Mouse (Mus musculus) layer of hippocampus, adult 2 months (tissue): ENCODE measurements around the gene Dll3. TPM values are rescaled to one million over a fixed set of nuclear protein-coding genes. Genes with fewer than 3 reads are reported as not detected.

Experiments used
- DNase-seq, 2 experiments: peaks; one replicate each; pipeline ENCODE4 v3.0.0; 2022; ENCODE audit warnings: low spot score in 2 of 2
- H3K27ac ChIP-seq: fragments of 200-600 bp; 2 replicates; pipeline ENCODE4 v1.8.1; 2022
- H3K4me3 ChIP-seq: fragments of 200-600 bp; 2 replicates; pipeline ENCODE4 v1.8.1; 2022; ENCODE audit warnings: mild to moderate bottlenecking
- CTCF ChIP-seq: fragments of 200-600 bp; conservative IDR thresholded peaks from 2 replicates; pipeline ENCODE4 v1.8.1; 2022; ENCODE audit warnings: antibody characterized with exemption, mild to moderate bottlenecking, moderate library complexity
- total RNA-seq, 2 experiments: library from RNA; stranded (reverse); gene quantifications; 2 replicates each; pipeline ENCODE4 v1.2.3; 2021

The Dll3 gene
- total RNA-seq, 2 experiments from 2014 or later = 1.8 to 1.9 TPM

DNA sequence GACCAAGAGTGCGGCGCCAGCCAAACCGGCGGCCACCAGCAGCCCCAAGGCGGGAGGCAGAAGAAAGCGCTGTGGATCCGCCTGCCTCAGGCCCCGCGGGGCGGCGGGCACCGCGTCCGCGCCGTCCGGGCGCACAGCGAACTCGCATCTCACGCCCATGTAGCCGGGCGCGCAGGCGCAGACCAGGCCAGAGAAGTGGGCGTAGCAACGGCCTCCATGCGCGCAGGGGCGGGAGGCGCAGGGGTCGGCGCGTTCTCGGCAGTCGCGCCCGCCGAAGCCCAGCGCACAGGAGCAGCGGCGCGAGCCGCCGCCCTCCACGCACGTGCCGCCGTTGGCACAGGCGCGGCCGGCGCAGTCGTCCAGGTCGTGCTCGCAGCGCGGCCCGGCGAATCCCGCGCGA, 7.6 kb downstream of the Dll3 start:
- peak; percentile 58 to 73 for DNase-seq
- no peak for TF ChIP-seq CTCF
- peak overlapping the region; percentile 39; the same call in 1 of the 2 replicates for H3K27ac ChIP-seq
- H3K4me3 ChIP-seq = peak overlapping the region; percentile 55

DNA sequence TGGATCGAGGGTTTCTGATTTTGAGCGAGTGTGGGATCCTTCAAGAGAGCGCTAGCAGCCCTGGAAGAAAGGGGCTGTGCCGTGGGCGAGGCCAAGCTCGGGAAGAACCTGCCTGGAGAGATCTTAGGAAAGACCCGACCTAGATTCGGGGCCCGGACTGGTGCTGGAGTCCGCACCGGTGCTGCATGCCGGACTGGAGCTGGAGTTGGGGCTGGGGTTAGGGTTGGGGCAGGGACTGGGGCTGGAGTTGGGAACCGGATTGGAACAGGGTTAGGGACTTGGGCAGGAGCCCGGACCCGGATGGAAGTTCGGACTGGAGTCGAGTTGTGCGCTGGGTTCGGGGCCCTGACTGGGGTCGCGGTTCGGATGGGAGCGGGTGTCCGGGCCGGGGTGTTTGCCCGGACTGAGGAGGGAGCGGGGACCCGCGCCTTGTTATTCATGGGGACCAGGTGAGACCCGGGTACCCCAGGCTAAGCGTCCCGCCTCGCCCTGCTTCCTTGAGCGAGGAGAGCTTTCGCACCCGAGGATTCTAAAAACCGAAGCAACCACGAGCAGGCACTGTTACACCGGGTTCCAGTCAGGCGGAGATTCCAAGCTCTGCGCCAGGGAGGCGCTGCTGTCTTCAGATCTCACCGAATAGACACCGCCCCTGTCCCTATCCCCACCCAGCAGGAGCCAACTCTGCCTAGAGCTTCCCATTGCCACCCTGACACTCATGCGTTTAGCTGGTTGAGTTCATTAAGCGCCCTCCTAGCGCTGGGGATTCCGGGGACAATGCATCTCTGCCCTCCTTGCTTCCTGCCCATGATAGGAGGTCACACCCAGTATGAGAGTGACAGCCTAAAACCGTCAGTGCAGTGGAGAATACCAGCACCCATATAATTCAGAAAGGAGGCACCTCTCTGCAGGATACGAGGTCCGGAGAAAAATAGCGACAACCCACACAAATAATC, 11.1 kb downstream of the Dll3 start, which contains the start of gene Selenov:
Gene Selenov (minus strand): TSS at position 549 of the 953 bp plus-strand sequence.
- Histone ChIP-seq H3K27ac (no peak within 1 kb of the TSS), H3K4me3 (peak within 1 kb of the TSS; percentile 20; the same call in 1 of the 2 replicates)
- DNase-seq = peak; percentile 38 to 41
- TF ChIP-seq CTCF = peak; percentile 60

DNA sequence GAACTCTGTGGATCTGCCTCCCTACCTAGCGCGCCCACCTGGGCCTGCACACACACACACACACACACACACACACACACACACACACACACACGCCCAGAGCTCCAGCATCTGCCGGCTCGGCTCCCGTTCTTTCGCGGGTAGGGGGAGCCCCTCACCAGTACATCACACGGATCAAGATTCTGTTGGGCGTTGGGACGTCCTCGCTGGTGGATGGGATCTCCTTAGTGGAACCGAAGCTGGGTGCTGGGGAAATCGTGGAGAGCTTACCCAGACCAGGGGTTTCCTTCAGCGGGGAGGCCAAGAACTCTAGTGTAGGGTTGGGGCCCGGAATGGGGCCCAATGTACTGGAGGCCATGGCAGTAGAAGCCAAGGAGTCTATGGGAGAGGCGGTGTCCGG, 11.9 kb downstream of the Dll3 start:
- Histone ChIP-seq H3K27ac (no peak overlapping the region), H3K4me3 (no peak overlapping the region)
- no peak for TF ChIP-seq CTCF
- DNase-seq = no peak

DNA sequence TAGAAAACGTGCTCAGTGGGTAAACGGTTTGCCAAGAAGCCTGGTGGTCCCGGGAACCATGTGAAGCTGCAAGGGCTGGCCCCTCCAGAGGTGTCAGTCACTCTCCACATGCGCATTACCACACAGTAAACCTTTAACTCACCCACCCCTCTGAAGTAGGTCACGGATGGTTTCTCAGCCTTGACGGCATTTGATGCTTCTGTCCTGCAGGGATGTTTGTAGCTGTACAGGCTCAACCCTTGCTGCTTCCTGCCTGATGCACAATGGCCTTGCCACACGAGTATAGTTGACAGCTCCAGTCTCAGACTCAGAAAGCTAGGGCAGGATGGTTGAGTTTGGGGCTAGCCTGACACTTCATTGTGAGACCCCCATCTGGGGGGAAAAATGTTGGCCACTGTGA, 21.4 kb downstream of the Dll3 start:
- no peak overlapping the region for H3K27ac ChIP-seq
- peak in 1 of 2 experiments; percentile 2 for DNase-seq
- no peak for TF ChIP-seq CTCF
- H3K4me3 ChIP-seq = no peak overlapping the region

DNA sequence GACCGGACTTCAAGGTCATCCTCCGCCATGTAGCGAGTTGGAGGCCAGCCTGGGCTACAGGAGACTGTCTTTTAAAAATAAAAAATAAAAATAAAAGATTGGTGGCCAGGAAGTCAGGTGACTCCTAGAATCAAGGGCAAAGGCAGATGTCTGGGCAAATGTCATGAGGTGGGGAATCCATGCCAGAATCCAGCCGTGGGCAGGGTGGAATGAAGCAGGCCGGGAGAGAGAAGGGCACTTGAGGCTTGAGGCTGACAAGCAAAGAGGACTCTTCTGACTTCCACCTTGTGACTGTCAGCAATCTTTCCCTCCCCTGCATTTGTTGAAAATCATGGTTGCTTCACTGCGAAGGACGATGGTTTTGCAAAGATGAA, 23.8 kb downstream of the Dll3 start:
- Histone ChIP-seq H3K27ac (peak overlapping the region; percentile 95), H3K4me3 (peak overlapping the region; percentile 92)
- no peak for TF ChIP-seq CTCF
- DNase-seq = no peak

GRCm38 (mm10) chr7:28277615-28278278, 24.3 kb downstream of the Dll3 start, which contains the start of gene Eid2b:
Gene Eid2b (plus strand): TSS chr7:28277739.
- Histone ChIP-seq H3K4me3 (peak within 1 kb of the TSS; percentile 92), H3K27ac (peak within 1 kb of the TSS; percentile 95)
- peak; percentile 94 to 97 for DNase-seq
- TF ChIP-seq CTCF = peak; percentile 95

DNA sequence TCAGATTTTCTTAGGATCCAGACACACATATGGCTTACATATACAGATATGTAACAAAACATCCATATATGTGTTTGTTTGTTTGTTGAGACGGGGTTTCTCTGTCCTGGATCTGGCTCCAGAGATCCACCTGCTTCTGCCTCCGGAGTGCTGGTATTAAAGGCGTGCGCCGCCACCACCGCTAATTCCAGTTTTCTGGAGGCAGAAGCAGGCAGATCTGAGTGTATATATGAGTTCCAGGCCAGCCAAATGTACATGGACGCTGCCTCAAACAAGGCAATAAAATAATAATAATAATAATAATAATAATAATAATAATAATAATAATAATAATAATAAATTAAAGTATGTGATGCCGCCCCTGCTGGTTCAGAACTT, 24.8 kb downstream of the Dll3 start:
- no peak for DNase-seq
- H3K4me3 ChIP-seq = no peak overlapping the region
- no peak overlapping the region for H3K27ac ChIP-seq
- TF ChIP-seq CTCF = no peak

- Histone ChIP-seq H3K27ac (no peak overlapping the region), H3K4me3 (no peak overlapping the region)
- TF ChIP-seq CTCF = peak; percentile 61
These were observed 30.3 kb downstream of the Dll3 start for GRCm38 (mm10) chr7:28271761-28272160.

DNA sequence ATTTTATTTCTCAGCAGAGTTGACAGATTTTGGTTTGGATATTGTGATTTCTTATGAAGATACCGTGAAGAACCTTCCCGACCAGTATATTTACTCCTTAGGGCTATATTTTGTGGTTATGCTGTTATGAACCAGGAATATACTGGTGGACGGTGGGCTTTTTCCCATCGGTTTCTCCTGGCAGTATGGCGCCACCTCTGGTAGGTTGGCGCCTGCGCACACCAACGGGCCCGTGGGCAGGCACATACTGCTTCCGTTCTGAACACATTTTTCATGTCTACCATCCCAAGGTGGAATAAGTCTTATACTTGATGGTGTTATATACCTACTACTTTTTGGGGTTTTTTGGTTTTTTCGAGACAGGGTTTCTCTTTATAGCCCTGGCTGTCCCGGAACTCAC, 32.7 kb downstream of the Dll3 start:
- Histone ChIP-seq H3K4me3 (no peak overlapping the region), H3K27ac (no peak overlapping the region)
- peak; percentile 47 for TF ChIP-seq CTCF
- DNase-seq = no peak

More at GRCm38 (mm10) chr7:28271761-28272160, 30.3 kb downstream of the Dll3 start:
- DNase-seq = no peak

GRCm38 (mm10) chr7:28268576-28268975, 33.5 kb downstream of the Dll3 start:
- DNase-seq = no peak
- Histone ChIP-seq H3K4me3 (peak overlapping the region; percentile 88), H3K27ac (peak overlapping the region; percentile 92)
- TF ChIP-seq CTCF = no peak

- DNase-seq = peak in 1 of 2 experiments; percentile 51
- TF ChIP-seq CTCF = no peak
- Histone ChIP-seq H3K27ac (peak overlapping the region; percentile 92), H3K4me3 (peak overlapping the region; percentile 88)
These were observed 34.0 kb downstream of the Dll3 start for GRCm38 (mm10) chr7:28268042-28268531.

- DNase-seq = peak; percentile 91 to 92
These were observed 34.7 kb downstream of the Dll3 start, which contains the start of gene Eid2 for GRCm38 (mm10) chr7:28267129-28268041. Gene Eid2 (plus strand): TSS chr7:28267881.

More at GRCm38 (mm10) chr7:28267129-28268041, 34.7 kb downstream of the Dll3 start, which contains the start of gene Eid2:
- H3K27ac ChIP-seq = peak within 1 kb of the TSS; percentile 92
- peak; percentile 48 for TF ChIP-seq CTCF
- H3K4me3 ChIP-seq = peak within 1 kb of the TSS; percentile 88
